Mouse (Mus musculus): ENCODE measurements around the gene 2010300C02Rik.
"Not testable (repeated sequence)": the region's sequence is repeated elsewhere in the genome, so short reads cannot be mapped to it uniquely, and the experiment has no call there.

2010300C02Rik gene

GRCm38 (mm10) chr1:37619542-37619941, 100.3 kb downstream of the 2010300C02Rik start:
- no peak for DNase-seq

- no peak for DNase-seq
Measured at GRCm38 (mm10) chr1:37617047-37617446, 102.8 kb downstream of the 2010300C02Rik start.

- DNase-seq, result no peak
Measured at GRCm38 (mm10) chr1:37616569-37616968, 103.3 kb downstream of the 2010300C02Rik start.

DNA sequence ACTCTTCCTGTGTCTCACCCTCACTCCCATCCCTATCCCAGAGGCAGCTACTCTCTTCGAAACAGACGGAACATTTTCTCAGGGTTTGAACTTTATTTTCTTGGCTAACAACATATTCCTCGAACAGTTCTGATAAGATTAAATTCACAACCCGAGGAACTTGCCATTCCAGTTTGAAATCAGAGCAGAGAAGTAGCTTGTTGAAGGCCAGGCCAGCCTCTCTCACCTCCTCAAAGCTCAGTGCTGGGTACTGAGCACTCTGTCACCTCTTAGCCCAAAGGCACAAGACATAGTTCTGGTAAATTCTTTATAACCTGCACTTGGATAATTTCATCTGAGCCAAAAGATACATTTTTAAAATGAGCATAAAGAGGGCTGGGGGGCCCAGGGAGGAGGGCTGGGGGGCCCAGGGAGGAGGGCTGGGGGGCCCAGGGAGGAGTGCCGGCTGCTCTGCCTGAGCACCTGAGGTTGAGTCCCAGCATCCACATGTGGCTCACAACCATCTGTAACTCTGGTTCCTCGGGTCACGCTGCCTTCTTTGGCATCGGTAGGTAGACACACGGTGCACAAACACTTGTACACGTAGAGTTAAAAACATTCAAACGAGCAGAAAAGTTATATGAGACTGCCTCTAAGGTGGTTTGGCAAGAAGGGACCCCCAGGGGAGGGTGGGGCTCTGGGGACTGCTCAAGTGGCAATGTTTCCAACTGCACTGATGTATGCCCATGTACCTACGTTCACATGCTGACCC, 104.4 kb downstream of the 2010300C02Rik start:
- no peak for DNase-seq

DNA sequence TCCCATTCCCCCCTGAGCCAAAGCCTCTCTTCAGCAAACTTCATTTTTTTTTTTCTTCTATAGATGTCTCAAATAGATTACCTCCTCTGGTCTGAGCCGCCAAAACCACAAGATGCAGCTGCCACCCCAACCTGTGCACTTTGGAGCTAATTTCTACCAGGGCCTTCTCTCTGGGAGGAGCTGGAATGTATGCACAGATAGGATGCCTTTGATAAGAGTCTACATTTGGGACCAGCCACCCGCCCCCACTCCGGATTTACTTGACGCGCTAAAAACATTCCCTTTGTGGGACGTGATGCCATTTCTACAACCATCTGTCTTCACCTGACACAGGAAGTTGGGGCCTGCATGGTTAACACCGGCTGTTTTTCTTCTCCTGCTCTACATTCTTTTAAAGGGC, 105.0 kb downstream of the 2010300C02Rik start:
- no peak for DNase-seq

- DNase-seq, result no peak
Measured at GRCm38 (mm10) chr1:37614130-37614529, 105.8 kb downstream of the 2010300C02Rik start.

GRCm38 (mm10) chr1:37611032-37611431, 108.9 kb downstream of the 2010300C02Rik start:
- no peak for DNase-seq

GRCm38 (mm10) chr1:37610242-37610641, 109.6 kb downstream of the 2010300C02Rik start:
- DNase-seq, result no peak

GRCm38 (mm10) chr1:37605694-37606093, 114.2 kb downstream of the 2010300C02Rik start:
- DNase-seq, result not testable (repeated sequence)

GRCm38 (mm10) chr1:37603206-37603605, 116.7 kb downstream of the 2010300C02Rik start:
- DNase-seq, result no peak

- DNase-seq, result no peak
Measured at GRCm38 (mm10) chr1:37602268-37602667, 117.6 kb downstream of the 2010300C02Rik start.

DNA sequence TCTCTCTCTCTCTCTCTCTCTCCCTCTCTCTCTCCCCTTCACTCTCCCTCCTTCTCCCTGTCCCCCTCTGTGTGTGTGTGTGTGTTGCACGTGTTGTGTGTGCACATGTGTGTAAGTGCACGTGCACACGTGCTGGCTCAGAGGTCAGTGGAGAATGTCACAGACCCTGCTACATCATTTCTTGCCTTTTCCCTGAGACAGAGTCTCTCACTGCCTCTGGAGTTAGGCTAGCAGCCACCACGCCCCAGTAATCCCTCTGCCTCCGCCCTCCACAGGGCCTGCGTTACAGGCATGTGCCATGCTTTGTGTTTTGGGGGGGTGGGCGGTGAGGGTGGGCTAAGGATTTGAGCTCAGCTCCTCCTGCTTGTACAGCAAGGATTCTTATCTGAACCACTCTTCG, 118.4 kb downstream of the 2010300C02Rik start:
- no peak for DNase-seq

DNA sequence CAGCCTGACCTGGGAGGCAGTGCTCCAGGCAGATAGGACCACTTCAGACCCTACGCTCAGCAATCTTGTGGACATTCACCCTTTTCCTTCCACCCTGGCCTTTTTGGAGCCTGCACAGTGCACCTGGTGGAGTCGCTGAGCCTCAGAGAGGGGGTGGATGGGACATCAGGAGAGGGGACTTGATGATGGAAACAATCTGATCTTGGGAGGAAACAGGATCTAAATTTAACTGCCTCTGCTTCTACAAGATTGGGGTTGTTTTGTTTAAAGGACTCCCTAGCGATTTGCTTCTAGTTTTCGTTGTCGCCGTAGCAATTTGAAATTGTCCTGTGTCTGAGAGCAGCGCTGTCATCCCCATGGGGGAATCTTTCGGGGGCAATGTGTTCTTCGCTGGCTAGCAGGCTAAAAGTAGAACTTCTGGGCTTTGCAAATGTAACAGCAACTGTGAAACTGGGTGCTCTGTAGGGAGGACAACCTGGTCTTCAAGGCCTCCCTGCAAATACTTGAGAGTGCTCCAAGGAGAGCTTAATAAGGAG, 119.2 kb downstream of the 2010300C02Rik start:
- DNase-seq, result no peak

GRCm38 (mm10) chr1:37598986-37599385, 120.9 kb downstream of the 2010300C02Rik start:
- no peak for DNase-seq

GRCm38 (mm10) chr1:37594812-37595211, 125.1 kb downstream of the 2010300C02Rik start:
- not testable (repeated sequence) for DNase-seq

- peak; percentile 43 for DNase-seq
Measured at GRCm38 (mm10) chr1:37585809-37586480, 133.9 kb downstream of the 2010300C02Rik start.

GRCm38 (mm10) chr1:37583795-37584464, 136.0 kb downstream of the 2010300C02Rik start:
- no peak for DNase-seq

- no peak for DNase-seq
Measured at GRCm38 (mm10) chr1:37583167-37583566, 136.7 kb downstream of the 2010300C02Rik start.

DNA sequence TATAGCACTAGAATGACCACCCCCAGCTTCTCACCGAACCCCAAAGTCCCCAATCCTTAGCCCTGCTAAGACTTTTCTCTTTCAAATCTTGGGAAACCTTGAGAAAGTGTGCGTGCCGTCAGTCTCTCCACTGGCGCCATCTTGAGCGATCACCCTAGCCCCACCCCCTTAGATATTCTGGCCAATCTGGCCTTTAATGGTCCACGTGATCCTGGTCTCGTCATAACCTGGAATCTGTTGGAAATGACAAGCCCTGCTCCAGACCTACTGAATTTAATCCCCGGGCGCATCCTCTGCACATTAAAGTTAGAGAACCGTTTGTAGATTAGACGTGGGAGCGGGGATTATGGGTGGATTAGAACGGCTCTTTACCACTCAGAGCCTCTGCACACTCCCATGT, 140.2 kb downstream of the 2010300C02Rik start:
- DNase-seq, result no peak

GRCm38 (mm10) chr1:37572528-37573272, 147.2 kb downstream of the 2010300C02Rik start:
- no peak for DNase-seq

DNA sequence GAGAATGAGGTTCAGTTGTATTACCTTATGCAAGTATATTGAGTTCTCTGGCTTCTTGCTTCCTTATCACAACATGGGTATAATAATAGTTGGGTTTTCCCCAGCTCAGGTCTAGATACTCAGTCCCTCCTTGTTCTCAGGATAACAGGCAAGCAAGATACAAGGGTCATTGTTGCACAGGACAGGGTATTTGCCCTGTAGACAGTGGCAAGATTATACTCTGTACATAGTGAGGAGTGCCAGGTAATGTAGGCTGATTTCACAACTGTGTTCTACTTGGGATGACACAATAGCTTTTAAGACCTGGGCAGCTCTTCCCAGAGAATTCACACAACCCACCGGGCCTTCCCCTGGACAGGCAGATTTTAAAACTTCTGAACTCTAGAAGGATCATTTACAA, 151.5 kb downstream of the 2010300C02Rik start:
- no peak for DNase-seq

GRCm38 (mm10) chr1:37566754-37567153, 153.1 kb downstream of the 2010300C02Rik start:
- no peak for DNase-seq

DNA sequence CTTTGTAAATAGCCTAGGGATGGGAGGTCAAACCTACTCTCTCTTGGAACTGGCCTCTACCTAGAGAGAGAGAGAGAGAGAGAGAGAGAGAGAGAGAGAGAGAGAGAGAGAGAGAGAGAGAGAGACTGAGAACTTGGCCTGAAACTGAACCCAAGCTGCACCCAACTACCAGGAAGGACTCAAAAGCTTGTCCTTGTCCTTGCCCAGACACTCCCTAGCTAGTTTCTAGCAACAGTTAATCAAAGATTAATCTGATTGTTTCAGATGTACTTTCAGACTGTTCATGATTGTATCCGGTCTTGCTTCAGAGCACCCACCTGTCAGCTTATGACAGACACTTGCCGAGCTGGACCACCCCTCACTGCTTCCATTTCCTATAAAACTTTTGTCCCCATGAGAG, 153.5 kb downstream of the 2010300C02Rik start:
- no peak for DNase-seq
